Mouse (Mus musculus) liver (tissue): ENCODE results near the gene Taf10.

ENCODE experiments used
- DNase-seq: peaks from one replicate; pipeline ENCODE4 v3.0.0-alpha.2; 2020; ENCODE audit warnings: mixed read lengths

The Taf10 gene

DNA sequence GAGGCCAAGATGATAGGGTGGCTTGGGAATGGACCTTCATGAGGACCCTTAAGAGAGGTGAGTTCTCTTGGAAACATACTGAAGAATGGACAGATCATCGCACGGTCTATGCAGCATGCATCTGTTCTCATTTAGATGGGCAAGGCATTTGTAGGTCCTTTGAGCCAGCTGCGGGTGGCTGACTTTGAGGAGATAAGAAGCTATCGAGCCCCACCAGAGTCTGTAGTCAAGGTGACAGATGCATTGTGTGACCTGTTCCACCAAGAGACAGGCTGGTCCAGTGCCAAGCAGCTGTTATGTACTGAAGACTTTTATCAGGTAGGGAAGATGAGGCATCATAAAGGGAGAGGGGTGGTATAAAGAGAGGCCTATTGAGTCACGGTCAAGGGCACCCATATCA, 35.4 kb downstream of the Taf10 start:
- no peak for DNase-seq

GRCm38 (mm10) chr7:105703816-105704215, 40.3 kb downstream of the Taf10 start:
- DNase-seq, result no peak

DNA sequence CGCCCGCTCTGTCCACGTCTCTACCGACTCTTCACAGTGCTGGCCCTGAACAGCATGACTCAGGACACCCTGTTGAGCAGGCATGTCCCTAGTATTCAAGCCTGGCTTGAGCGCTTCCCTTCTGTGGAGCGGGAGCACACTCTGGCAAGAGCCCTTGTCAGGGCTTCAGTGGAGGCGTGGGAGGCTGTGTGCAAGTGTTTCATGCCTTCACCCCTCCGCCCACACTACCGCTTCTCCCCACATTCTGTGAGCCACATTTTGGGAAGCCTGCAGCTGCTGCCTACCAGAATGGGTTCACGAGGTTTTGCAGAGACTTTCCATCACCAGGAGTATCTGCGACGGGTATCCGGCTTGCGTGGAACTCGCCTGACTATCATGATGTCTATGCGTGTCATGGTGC, 41.0 kb downstream of the Taf10 start:
- no peak for DNase-seq

- DNase-seq, result no peak
Observed at GRCm38 (mm10) chr7:105690875-105691274, 53.3 kb downstream of the Taf10 start.
